Mouse (Mus musculus) cerebellum, adult 2 months (tissue): Measurements from ENCODE around the gene Pla2g2d.

Experiments used
- CTCF ChIP-seq: fragments of 200-500 bp; IDR thresholded peaks from 2 replicates; pipeline ENCODE4 v1.5.1; 2011; ENCODE audit warnings: low read depth, mild to moderate bottlenecking, control low read depth, low read length, moderate library complexity, borderline replicate concordance; ENCODE audit not compliant: insufficient read depth
- POLR2A ChIP-seq: fragments of 200-500 bp; IDR thresholded peaks from 2 replicates; pipeline ENCODE4 v1.6.1; 2011; ENCODE audit warnings: low read length, control low read depth, borderline replicate concordance; ENCODE audit not compliant: insufficient read depth

- no peak for TF ChIP-seq POLR2A
- TF ChIP-seq CTCF = peak; percentile 9; the same call in 1 of the 2 replicates
Observed at GRCm38 (mm10) chr4:138785721-138786120, 10.2 kb downstream of the Pla2g2d start.
